Mouse (Mus musculus) skeletal muscle tissue, adult 2 months (tissue): ENCODE measurements around the gene Psma6.
"Not testable (repeated sequence)": the region's sequence is repeated elsewhere in the genome, so short reads cannot be mapped to it uniquely, and the experiment has no call there.

Experiments used
- DNase-seq: peaks from one replicate; pipeline ENCODE4 v3.0.0-alpha.2; 2012; ENCODE audit warnings: low read depth, low spot score

Gene Psma6

DNA sequence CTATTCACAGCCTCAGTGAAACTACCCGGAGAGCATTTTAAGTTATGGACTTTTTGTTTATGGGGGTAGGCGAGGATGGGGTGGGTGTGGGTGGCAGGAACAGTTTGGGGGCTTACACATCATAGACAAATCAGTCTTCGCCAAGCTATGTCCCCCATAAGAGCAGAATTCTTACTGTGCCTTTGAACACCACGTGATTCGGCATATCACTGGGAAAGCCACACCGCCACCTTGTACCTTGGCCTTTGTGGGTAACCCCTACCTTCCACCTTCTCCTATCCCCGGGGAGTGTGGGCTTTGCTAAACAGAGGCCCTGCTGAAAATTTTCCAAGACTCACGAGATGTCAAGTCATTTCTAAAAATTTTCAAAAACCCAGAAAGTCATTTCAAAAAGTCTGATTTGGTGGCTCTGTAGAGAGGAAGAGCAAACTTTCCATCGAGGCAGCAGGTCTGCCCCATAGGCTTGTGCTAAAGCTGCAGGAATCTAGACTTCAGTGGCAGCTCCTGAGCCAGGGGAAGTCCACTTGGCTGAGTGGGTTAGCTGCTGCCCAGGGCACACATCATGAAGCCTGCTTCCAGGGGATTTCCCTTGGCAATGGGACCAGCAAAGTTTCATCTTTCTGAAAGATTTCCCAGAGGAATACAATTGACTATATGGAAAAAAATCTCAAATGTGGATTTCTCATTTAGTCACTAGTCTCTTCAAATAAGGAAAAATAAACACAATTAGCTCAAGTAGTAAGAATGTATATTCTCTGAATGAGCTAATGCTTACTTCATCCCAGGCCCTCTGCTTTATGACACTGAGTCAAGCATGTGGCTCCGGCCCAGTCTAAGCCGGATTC lies 8.9 kb downstream of the Psma6 start:
- DNase-seq, result no peak

DNA sequence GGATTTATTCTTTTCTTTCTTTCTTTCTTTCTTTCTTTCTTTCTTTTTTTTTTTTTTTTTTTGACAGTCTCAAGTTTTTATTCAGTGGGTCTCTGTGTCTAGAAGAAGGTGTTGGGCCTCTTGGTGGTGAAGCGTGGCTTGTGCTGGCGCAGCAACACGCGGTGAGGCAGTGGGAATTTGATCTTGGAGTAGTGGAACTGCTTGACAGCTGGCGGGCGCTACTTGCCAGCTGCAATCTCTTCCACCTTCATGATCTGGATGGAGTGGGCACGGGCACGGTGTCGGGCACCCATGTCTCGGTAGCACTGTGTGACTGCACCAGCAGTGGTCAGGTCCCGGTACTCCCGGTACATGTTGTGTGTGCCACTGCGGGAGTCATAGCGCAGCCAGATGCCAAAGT lies 11.6 kb downstream of the Psma6 start:
- not testable (repeated sequence) for DNase-seq

- no peak for DNase-seq
Measured at GRCm38 (mm10) chr12:55396536-55396935, 12.5 kb downstream of the Psma6 start.

- DNase-seq, result no peak
Measured at GRCm38 (mm10) chr12:55397544-55398239, 13.7 kb downstream of the Psma6 start.

DNA sequence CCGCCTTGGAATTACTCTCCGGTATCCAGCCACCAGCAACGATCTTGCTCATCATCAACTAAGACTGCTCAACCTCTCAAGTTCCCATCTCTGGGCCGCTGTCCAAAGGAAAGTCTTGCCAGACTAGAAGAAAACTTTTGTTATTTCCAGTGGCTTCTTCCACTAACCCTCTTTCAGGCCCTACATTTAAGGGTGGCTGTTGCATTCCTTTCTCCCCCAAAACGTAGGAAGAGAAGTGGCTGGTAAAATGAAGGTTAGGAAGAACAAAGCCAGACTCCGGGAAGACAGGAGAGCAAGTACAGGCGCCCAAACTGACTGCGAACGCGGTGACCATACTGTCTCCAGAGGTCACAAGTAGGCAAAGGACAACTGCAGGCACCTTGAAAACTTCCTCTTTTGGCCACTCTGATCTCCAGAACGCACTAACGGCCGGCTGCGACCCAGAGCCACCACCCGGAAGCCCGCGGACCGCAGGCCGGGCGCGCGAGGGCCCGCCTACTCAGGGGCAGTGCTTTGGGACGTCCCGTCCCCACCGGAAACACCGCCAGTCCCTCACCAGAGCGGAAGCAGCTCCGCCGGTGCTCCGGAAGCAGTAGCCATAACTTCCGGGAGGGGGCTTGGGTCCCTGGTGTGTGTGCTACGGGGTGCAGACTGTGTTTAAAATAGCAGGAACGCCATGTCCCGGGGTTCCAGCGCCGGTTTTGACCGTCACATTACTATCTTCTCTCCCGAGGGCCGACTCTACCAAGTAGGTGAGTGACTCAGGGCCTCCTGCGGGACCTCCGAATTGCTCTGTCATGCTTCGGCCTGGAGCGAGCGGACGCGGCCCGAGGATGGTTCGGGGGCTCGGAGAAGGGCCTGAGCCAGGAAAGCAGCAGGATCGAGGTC lies 14.5 kb downstream of the Psma6 start:
- peak; percentile 93 for DNase-seq

DNA sequence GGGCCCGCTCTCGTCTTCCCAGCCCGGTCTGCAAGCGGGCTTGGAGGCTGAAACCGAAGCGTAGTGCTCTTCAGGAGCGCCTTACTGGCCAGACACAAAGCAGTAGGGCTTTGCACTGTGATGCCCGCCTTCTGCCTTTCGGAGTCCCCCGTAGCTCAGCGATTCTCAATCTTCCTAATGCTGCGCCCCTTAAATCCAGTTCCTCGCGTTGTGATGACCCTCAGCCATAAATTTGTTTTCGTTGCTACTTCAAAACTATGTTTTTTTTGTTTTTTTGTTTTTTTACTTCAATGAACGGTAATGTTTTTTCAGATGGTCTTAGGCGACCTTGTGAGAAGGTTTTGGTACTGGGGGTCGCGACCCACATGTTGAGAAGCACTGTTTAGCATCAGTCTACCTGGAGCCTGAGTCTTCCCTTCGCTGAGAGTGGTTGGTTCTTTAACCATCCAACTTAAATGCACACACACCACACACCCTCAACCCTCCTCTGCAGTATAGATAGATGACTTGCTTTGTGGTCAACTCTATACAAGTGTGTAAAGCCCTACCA lies 15.2 kb downstream of the Psma6 start:
- DNase-seq, result no peak

- DNase-seq, result no peak
Measured at GRCm38 (mm10) chr12:55407888-55408287, 23.9 kb downstream of the Psma6 start.

DNA sequence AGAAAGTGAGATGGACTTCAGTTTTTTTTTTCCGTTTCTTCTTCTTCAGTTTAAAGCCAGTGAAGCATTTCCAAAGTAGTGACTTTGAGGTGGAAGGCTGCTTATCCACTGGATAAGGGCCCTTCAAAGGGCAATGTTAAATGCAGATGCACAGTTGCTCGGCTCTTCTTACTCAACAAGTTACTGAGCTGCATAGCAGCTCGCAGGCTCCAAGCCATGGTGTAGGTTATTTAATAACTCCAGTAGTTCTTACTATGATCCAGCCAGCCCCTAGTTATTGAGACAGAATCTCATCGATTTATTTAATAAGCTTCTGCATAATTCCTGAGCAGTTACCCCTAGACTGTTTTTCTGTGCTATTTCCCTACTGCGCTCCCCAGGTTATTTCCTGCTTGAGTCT lies 31.2 kb downstream of the Psma6 start:
- no peak for DNase-seq

GRCm38 (mm10) chr12:55415762-55416161 lies 31.7 kb downstream of the Psma6 start:
- no peak for DNase-seq

DNA sequence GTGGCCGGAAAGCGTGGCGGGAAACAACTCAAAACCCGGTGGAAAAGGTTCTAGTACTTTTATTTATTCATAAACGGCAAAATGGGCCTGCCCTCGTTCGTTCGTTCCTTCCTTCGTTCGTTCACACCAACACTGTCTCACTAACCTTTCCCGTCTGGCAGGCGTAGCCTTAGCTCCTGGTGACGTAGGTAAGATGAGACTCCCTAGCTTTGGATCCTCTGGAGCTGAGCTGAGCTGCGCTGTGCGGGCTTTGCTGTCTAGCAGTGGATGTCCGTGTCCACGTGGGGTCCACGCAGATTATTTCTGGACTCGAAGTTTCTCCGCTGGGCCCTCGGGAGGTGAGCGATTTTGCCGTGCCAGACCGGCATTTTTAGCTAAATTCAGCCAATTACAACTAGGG lies 36.2 kb downstream of the Psma6 start:
- DNase-seq, result no peak

DNA sequence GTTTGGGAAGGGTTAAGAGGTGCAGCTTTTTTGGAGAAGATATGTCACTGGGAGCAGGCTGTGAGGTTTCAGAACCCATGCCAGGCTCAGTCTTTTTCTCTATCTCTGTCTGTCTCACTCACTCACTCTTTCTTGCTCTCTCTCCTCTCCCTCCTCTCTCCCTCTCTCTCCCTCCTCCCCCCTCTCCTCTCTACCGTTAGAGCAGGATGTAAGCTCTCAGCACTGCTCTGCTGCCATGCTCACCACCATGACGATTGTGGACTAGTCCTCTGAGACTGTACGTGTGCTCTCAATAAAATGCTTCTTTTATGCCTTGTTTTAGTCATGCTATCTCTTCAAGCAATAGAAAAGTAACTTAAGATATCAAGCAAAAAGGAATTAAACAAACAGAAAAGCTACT lies 38.0 kb downstream of the Psma6 start:
- DNase-seq, result no peak

- no peak for DNase-seq
Measured at GRCm38 (mm10) chr12:55426300-55426699, 42.3 kb downstream of the Psma6 start.

DNA sequence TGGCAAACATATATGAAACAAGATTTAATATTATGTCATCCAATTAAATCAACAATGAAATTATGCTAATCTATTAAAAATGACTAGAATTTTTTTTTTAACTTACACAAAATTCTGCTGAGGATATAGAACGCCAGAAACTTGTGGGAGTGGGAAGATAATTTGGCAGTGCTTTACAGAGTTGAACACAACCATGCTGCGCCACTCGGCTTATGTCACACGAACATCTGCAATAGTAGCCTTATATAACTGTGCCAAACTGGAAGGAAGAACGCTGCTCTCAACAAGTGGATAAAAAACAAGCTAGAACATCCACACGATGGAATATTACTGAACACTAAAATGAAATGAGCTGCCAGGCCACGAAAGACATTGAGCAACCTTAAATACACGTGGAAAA lies 45.2 kb downstream of the Psma6 start:
- no peak for DNase-seq

DNA sequence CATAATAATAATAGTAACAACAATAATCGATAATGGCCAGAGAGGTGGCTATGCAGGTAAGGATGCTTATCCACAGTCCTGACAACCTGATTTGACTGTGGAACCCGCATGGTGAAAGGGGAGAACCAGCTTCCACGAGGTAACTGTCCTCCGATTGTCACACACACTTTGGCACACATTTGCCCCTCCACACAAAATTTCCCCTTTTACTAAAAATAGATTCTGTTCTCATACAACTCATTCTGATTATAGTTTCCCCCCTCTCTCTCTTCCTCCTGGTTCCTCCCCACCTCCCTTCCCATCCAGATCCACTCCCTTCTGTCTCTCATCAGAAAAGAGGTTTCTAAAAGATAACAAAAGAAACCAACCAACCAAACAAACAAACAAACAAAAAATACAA lies 45.9 kb downstream of the Psma6 start:
- no peak for DNase-seq

DNA sequence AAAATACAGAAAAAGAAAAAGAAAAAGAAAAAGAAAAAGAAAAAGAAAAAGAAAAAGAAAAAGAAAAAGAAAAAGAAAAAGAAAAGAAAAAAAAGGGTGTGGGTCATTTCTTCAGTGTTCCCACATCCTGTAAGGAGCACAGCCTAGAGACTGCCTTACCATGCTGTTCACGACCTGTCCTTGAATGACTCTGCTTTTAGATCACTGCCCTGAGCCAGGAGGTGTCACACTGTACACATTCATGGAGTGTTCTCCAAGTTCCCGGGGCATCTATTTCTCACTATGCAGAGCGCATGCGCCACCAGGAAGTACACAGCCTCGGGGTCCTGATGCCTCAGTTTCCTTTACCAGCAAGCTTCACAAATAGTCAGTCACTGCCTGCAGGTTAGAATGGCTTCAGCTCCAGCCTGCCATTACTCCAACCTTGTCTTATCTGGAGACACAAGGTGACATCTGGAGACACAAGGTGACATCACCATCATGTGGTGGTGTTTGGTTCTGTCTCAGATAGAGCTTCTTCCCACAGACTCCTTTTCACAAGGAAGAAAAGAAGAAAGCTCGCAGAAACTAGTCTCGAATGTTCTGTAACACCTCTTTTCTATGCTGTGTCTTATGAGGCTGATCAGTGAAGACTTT lies 48.4 kb downstream of the Psma6 start:
- no peak for DNase-seq

DNA sequence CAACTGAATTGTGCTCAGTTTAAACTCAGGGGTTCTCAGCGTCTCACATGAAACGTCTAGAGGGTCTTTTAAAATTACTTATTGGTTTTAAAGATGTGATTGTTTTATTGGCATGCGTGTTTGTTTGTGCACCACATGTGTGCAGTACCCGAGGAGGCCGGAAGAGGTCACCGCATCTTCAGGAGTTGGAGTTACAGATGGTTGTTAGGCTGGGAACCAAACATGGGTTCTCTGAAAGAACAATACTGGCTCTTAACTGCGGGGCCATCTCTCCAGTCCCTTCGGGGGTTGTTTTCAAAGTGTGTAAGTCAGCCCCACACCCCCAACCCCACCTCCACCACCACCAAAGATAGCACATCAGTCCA lies 48.9 kb downstream of the Psma6 start:
- no peak for DNase-seq

DNA sequence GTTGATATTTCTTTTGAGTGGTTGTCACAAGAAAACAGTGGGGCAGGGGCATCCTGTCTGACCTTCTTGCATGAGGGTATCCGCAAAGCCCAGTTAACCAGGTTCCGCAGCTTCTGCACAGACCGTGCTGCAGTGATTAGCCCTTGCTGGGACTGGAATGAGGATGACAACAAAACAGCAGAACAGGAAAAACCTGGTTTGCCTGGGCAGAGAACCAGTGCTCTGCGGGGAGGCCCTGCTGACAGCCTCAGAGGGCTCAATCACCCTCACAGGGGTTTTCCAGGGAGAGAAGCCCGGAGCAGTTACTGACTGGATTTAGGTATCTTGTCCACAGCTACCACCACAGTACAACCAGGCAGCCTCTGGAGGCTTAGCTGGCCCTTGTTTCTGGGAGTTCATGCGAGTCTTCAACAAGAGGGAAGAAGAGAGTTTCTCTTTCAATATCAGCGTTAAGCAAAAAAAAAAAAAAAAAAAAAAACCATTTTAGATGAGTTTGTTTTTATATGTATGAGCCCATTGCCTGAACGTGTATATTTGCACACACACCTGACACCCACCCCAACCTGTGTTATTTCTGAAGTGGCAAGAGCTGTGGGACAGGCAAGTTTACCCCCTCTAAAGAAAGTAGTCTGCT lies 49.9 kb downstream of the Psma6 start:
- no peak for DNase-seq

GRCm38 (mm10) chr12:55435080-55435479 lies 51.1 kb downstream of the Psma6 start:
- no peak for DNase-seq

GRCm38 (mm10) chr12:55437122-55437826 lies 53.3 kb downstream of the Psma6 start:
- no peak for DNase-seq

- no peak for DNase-seq
Measured at GRCm38 (mm10) chr12:55438058-55438457, 54.0 kb downstream of the Psma6 start.
